Mouse (Mus musculus) erythroblast, embryonic 14.5 days (primary cell): ENCODE results near the gene Slamf8. TPM values are rescaled to one million over a fixed set of nuclear protein-coding genes. Genes with fewer than 3 reads are reported as not detected.

Experiments used
- H3K27me3 ChIP-seq: 2 replicates; pipeline ENCODE4 v1.6.1; 2012; ENCODE audit warnings: inconsistent platforms; ENCODE audit not compliant: control insufficient read depth
- H3K36me3 ChIP-seq: 2 replicates; pipeline ENCODE4 v1.6.1; 2012; ENCODE audit warnings: mild to moderate bottlenecking, inconsistent platforms; ENCODE audit not compliant: control insufficient read depth
- H3K4me1 ChIP-seq: 2 replicates; pipeline ENCODE4 v1.6.1; 2012; ENCODE audit warnings: inconsistent platforms; ENCODE audit not compliant: control insufficient read depth
- H3K4me3 ChIP-seq: replicated peaks from 2 replicates; pipeline ENCODE3; 2012; ENCODE audit warnings: moderate library complexity, mild to moderate bottlenecking, inconsistent platforms
- H3K9me3 ChIP-seq: 2 replicates; pipeline ENCODE4 v1.6.1; 2012; ENCODE audit warnings: low read length, inconsistent platforms, mixed read lengths; ENCODE audit not compliant: control insufficient read depth
- GATA1 ChIP-seq: IDR thresholded peaks from 2 replicates; pipeline ENCODE4 v1.6.1; 2012; ENCODE audit warnings: low read length, inconsistent platforms, mixed read lengths
- TAL1 ChIP-seq: IDR thresholded peaks from 3 replicates; pipeline ENCODE4 v1.6.1; 2012; ENCODE audit warnings: low read length, inconsistent platforms, mixed read lengths
- polyA plus RNA-seq: library from polyadenylated mRNA; stranded (reverse); fragments of >175 nt; gene quantifications from 2 replicates; pipeline ENCODE4 v1.2.3, GENCODE M21; 2012

Slamf8 gene
- polyA plus RNA-seq, 1 experiment = not detected

GRCm38 (mm10) chr1:172582436-172582835 lies 7.9 kb downstream of the Slamf8 start:
- Histone ChIP-seq H3K4me3 (no peak overlapping the region), H3K9me3 (no peaks in the 10 kb centered on the region), H3K36me3 (no peaks in the 10 kb centered on the region), H3K27me3 (peaks cover 13% of the 10 kb centered on the region), H3K4me1 (no peaks in the 10 kb centered on the region)
- TF ChIP-seq GATA1 (no peak), TAL1 (no peak)

- Histone ChIP-seq H3K27me3 (peaks cover 10% of the 10 kb centered on the region; the same call in 1 of the 2 replicates), H3K4me1 (no peaks in the 10 kb centered on the region), H3K4me3 (no peak overlapping the region), H3K36me3 (no peaks in the 10 kb centered on the region), H3K9me3 (no peaks in the 10 kb centered on the region)
- TF ChIP-seq TAL1 (no peak), GATA1 (no peak)
Measured at GRCm38 (mm10) chr1:172580116-172580515, 10.3 kb downstream of the Slamf8 start.

DNA sequence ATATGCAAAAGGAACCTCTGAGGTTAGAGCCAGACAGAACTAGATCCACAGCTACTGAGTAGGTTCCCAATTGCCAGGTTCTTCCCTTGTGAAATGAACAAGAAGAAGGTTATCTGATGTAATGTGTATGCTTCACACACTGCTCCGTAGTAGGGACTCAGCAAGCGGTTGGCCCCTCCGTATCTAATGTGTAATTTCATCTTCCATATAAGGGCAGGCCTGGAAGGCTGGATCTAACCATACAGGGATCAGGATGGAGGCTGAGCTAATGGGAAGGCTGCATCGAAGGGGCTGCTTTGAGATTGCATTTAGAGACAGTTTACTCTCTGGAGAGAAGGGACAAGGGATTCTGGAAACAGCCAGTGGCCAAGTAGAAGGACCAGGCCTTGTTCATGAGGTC lies 22.6 kb downstream of the Slamf8 start:
- Histone ChIP-seq H3K9me3 (no peaks in the 10 kb centered on the region), H3K4me3 (no peak overlapping the region), H3K4me1 (no peaks in the 10 kb centered on the region), H3K27me3 (peaks cover 28% of the 10 kb centered on the region), H3K36me3 (no peaks in the 10 kb centered on the region)
- TF ChIP-seq GATA1 = no peak
- TF ChIP-seq TAL1 = no peak

DNA sequence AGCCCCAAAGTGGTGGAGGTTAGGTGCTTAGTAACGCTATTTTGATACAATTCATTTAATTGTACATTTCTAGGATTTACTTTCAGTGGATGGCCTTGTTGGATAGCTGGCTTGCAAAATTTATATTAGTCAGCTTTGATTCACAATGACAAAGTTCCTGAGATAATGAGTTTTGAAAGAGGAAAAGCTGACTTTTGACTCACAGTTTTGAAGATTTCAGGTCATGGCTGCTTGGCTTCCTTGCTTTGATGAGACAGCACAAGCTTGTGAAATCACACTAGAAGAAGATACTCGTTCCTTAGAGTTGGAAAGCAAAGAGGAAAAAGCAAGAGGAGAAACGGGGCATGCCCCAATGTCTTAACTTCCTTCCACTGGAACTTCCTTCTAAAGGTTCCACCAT lies 24.2 kb downstream of the Slamf8 start:
- no peaks in the 10 kb centered on the region for H3K9me3 ChIP-seq
- TF ChIP-seq GATA1 (no peak), TAL1 (no peak)
- H3K27me3 ChIP-seq = peaks cover 43% of the 10 kb centered on the region
- no peak overlapping the region for H3K4me3 ChIP-seq
- H3K36me3 ChIP-seq = no peaks in the 10 kb centered on the region
- no peaks in the 10 kb centered on the region for H3K4me1 ChIP-seq

DNA sequence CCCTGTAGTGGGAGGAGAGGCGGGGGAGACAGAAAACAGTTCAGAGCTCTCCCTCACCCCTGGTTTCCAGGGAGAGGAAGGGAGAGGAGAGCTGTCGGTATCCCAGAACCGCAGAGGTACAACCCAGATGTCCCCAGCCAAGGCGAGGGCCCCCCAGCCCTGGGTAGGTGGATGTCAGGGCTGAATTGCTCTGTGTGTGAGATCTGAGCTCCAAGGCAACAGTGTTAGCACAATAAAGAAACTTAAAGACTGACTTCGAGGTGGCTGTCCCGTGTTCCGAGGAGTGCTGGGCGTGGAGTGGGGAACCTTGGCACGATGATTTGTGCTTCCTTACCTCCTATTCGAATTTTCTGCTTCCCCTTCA lies 26.9 kb downstream of the Slamf8 start:
- no peak overlapping the region for H3K4me3 ChIP-seq
- TF ChIP-seq TAL1 (no peak), GATA1 (no peak)
- no peaks in the 10 kb centered on the region for H3K4me1 ChIP-seq
- H3K27me3 ChIP-seq = peaks cover 61% of the 10 kb centered on the region
- H3K36me3 ChIP-seq = no peaks in the 10 kb centered on the region
- H3K9me3 ChIP-seq = no peaks in the 10 kb centered on the region

DNA sequence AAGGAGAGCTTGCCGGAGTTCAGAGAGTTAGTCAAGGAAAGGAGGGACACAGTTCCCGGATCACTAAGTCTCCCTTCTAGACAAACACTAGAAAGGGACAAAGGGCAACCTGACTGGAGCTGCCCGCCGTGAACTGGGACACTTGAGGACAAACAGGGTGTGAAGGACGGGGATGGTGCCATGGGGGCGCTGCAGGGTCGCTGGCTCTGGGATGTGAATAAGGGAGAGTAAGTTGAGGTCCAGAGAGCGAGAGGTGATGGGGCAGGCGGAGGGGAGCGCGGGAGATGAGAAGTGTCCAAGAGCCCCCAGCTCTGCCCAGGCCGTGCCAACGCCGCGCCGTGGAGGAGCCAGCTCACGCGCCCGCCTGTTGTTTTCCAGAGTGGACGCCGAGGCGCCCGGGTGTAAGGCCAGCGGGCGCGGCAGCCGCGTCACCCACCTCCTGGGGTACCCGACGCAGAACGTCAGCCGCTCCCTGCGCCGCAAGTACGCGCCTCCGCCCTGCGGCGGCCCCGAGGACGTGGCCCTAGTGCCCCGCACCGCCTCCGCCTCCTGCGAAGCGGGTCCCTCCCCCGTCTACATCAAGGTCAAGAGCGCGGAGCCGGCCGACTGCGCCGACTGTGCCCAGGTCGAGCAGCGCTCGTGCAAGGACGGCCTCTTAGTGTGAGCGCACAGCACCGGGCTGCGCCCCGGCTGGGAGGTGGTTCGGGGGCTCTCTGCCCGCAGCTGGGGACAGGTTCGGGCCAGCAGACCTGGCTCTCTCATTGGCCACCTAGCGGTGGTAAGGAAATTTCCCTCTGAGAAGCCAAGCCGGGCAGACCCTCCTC lies 27.5 kb downstream of the Slamf8 start:
- H3K27me3 ChIP-seq = peaks cover 61% of the 10 kb centered on the region
- no peaks in the 10 kb centered on the region for H3K36me3 ChIP-seq
- peak overlapping the region; percentile 35 for H3K4me3 ChIP-seq
- TF ChIP-seq GATA1 (no peak), TAL1 (no peak)
- no peaks in the 10 kb centered on the region for H3K4me1 ChIP-seq
- no peaks in the 10 kb centered on the region for H3K9me3 ChIP-seq

DNA sequence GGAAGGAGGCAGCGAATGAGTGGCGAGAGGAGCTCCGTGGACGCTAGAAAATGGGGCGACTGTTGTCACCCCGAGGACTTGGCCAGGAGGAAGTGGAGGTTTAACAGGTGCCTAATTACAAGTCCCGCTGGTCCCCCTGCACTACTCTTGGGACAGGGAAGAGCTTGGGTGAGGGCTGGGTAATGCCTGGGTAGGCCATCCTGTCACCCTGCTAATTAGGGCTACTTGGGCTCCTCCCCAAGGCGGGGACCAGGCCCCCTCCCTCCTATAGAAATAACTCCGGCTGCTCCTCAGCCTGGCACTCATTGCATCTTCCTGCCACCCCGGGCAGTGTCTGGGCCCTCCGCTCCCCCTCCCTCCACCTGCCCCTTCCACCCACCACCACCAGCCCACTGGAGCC lies 34.7 kb downstream of the Slamf8 start, which contains the start of gene Vsig8:
Gene Vsig8 (plus strand): TSS at position 301 of the 400 bp plus-strand sequence.
- Histone ChIP-seq H3K36me3 (no peaks in the 10 kb centered on the region), H3K4me1 (no peaks in the 10 kb centered on the region), H3K9me3 (no peaks in the 10 kb centered on the region), H3K27me3 (peaks cover 18% of the 10 kb centered on the region), H3K4me3 (no peak within 1 kb of the TSS)
- no peak for TF ChIP-seq GATA1
- TF ChIP-seq TAL1 = no peak

DNA sequence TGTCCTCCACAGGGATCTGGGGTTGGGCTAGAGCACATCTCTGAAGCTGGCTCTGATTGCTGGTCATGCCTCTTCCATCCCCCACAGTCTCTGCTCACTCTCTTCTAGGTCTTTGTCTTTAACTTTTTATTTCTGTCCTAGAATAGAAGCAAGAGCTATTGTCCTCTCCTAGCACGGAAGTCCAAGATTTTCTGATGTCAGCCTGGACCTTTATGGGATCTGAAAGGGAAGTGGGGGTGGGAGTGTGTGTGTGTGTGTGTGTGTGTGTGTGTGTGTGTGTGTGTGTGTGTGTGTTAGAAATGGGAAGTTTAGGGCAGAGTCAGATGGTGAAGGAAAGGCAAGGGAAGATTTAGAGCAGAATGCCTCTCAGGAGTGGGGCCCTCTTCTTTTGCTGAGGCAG lies 37.7 kb downstream of the Slamf8 start:
- TF ChIP-seq GATA1 (no peak), TAL1 (no peak)
- Histone ChIP-seq H3K9me3 (no peaks in the 10 kb centered on the region), H3K36me3 (no peaks in the 10 kb centered on the region), H3K27me3 (peaks cover 20% of the 10 kb centered on the region), H3K4me1 (no peaks in the 10 kb centered on the region), H3K4me3 (no peak overlapping the region)

DNA sequence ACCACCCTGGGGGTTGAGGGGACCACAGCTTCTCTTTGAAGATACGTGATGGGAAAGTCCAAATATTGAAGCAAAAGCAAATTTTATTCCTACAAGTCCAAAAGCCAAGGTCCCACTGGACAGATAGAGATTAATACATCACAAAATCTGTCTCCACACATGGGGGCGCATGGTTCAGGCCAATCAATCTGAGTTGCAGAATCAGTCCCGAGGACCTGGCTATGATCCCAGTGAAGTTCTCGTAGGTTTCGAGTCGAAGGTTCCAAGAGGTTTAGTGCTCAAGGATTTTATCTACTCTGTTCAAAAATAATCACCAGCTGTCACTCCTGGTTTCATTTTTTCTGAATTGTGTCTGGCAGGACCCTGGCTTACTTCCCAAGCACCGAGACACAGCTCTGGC lies 39.4 kb downstream of the Slamf8 start:
- no peaks in the 10 kb centered on the region for H3K9me3 ChIP-seq
- TF ChIP-seq GATA1 (no peak), TAL1 (no peak)
- H3K27me3 ChIP-seq = peaks cover 20% of the 10 kb centered on the region
- no peak overlapping the region for H3K4me3 ChIP-seq
- no peaks in the 10 kb centered on the region for H3K36me3 ChIP-seq
- H3K4me1 ChIP-seq = no peaks in the 10 kb centered on the region
